Mouse (Mus musculus) midbrain, embryonic 16.5 days (tissue): ENCODE results near the gene Tctex1d1. TPM values are rescaled to one million over a fixed set of nuclear protein-coding genes. Genes with fewer than 3 reads are reported as not detected.

Experiments used
- ATAC-seq: fragments of 200-750 bp; cut with Nextera tagmentation; 2 replicates; pipeline ENCODE4 v1.8.0; 2017; ENCODE audit warnings: moderate TSS enrichment
- H3K27ac ChIP-seq: fragments of 300-500 bp; sonication (generic); 2 replicates; pipeline ENCODE4 v1.5.1; 2014; ENCODE audit warnings: mild to moderate bottlenecking, low read length, mixed read lengths
- H3K27me3 ChIP-seq: fragments of 300-500 bp; sonication (generic); 2 replicates; pipeline ENCODE4 v1.6.1; 2014; ENCODE audit warnings: low read depth, low read length, mixed read lengths; ENCODE audit not compliant: control insufficient read depth, insufficient read depth
- H3K36me3 ChIP-seq: fragments of 300-500 bp; sonication (generic); 2 replicates; pipeline ENCODE4 v1.6.1; 2014; ENCODE audit warnings: mild to moderate bottlenecking, low read length, moderate library complexity, mixed read lengths; ENCODE audit not compliant: control insufficient read depth, insufficient read depth
- H3K4me1 ChIP-seq: fragments of 300-500 bp; sonication (generic); 2 replicates; pipeline ENCODE4 v1.6.1; 2014; ENCODE audit warnings: mild to moderate bottlenecking, low read length, mixed read lengths; ENCODE audit not compliant: control insufficient read depth, insufficient read depth
- H3K4me2 ChIP-seq: fragments of 300-500 bp; sonication (generic); 2 replicates; pipeline ENCODE4 v1.6.1; 2014; ENCODE audit warnings: mild to moderate bottlenecking, low read length, mixed read lengths
- H3K4me3 ChIP-seq: fragments of 300-500 bp; sonication (generic); 2 replicates; pipeline ENCODE4 v1.5.1; 2014; ENCODE audit warnings: low read depth, mild to moderate bottlenecking, low read length, moderate library complexity, mixed read lengths
- H3K9ac ChIP-seq: fragments of 300-500 bp; sonication (generic); 2 replicates; pipeline ENCODE4 v1.6.1; 2014; ENCODE audit warnings: low read depth, low read length, mixed read lengths
- H3K9me3 ChIP-seq: fragments of 300-500 bp; sonication (generic); replicated peaks from 2 replicates; pipeline ENCODE4 v1.6.1; 2014; ENCODE audit warnings: mild to moderate bottlenecking, low read length, mixed read lengths; ENCODE audit not compliant: control insufficient read depth, poor library complexity, severe bottlenecking
- WGBS: fragments of 180-500 bp; shearing (Covaris S2); extraction: QIAGEN DNeasy Blood & Tissue Kit; methylation state at CpG from one replicate; pipeline ENCODE4 v1.1.7; 2014; 5-methylcytosine and 5-hydroxymethylcytosine counted together
- polyA plus RNA-seq: library from polyadenylated mRNA; unstranded; fragments of >200 nt; fragmentation: Nextera tagmentation; extraction: Ambion mirVana; gene quantifications from 2 replicates; pipeline ENCODE4 v1.2.1, GENCODE M21; 2015

The Tctex1d1 gene
- 1.8 and 2.4 TPM in 2 replicates for polyA plus RNA-seq

- Histone ChIP-seq H3K27ac (no peak within 1 kb of the TSS), H3K4me3 (peak within 1 kb of the TSS; percentile 34), H3K9me3 (no peaks in the 10 kb centered on the region), H3K27me3 (no peaks in the 10 kb centered on the region; the same call in 1 of the 2 replicates), H3K36me3 (no peaks in the 10 kb centered on the region), H3K9ac (peak within 1 kb of the TSS; percentile 54), H3K4me2 (peak within 1 kb of the TSS; percentile 73), H3K4me1 (peaks cover 9% of the 10 kb centered on the region)
- ATAC-seq: peak; percentile 78
- WGBS: 3% methylated on average over 13 of the region's 13 CpGs
Measured at GRCm38 (mm10) chr4:102978440-102978839, at the start of gene Tctex1d1. TSS of gene Tctex1d1 (plus strand) at chr4:102978606.

GRCm38 (mm10) chr4:102929491-102929890 is 48.9 kb upstream of the Tctex1d1 start:
- Histone ChIP-seq H3K4me1 (no peaks in the 10 kb centered on the region), H3K36me3 (peaks cover 9% of the 10 kb centered on the region; the same call in 1 of the 2 replicates), H3K27ac (no peak overlapping the region), H3K4me2 (no peak overlapping the region), H3K9me3 (no peaks in the 10 kb centered on the region), H3K27me3 (no peaks in the 10 kb centered on the region), H3K9ac (no peak overlapping the region), H3K4me3 (no peak overlapping the region)
- 22% methylated on average over 3 of the region's 4 CpGs for WGBS
- ATAC-seq: no peak

DNA sequence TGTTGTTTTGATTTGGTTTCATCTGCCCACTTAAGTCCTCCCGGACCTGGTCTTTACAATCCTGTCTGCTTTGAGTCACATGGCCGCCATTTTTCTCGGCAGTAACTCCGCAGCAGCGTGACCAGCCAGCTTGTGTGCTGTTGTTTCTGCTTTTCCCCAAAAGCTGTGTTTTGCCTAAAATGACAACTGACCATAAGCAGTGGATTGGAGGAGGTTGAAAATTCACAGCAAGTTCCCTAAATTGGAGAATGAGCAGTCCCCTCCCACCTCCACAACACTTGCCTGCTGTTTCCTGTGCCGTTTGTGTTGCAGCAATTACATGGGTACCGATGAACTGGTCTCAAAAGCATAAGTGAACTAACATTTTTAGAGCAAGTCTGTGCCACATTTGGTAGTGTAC is 47.7 kb upstream of the Tctex1d1 start:
- no peak for ATAC-seq
- no peak overlapping the region for H3K4me2 ChIP-seq
- peaks cover 12% of the 10 kb centered on the region; the same call in 1 of the 2 replicates for H3K36me3 ChIP-seq
- H3K27ac ChIP-seq: no peak overlapping the region
- no peaks in the 10 kb centered on the region for H3K4me1 ChIP-seq
- no peaks in the 10 kb centered on the region for H3K27me3 ChIP-seq
- 84% methylated on average over 7 of the region's 7 CpGs for WGBS
- no peak overlapping the region for H3K4me3 ChIP-seq
- H3K9me3 ChIP-seq: no peaks in the 10 kb centered on the region
- H3K9ac ChIP-seq: no peak overlapping the region

GRCm38 (mm10) chr4:102940266-102940665 is 38.1 kb upstream of the Tctex1d1 start:
- Histone ChIP-seq H3K27ac (no peak overlapping the region), H3K9ac (no peak overlapping the region), H3K4me3 (no peak overlapping the region), H3K4me2 (no peak overlapping the region), H3K4me1 (no peaks in the 10 kb centered on the region), H3K36me3 (peaks cover 11% of the 10 kb centered on the region; the same call in 1 of the 2 replicates), H3K9me3 (no peaks in the 10 kb centered on the region), H3K27me3 (no peaks in the 10 kb centered on the region)
- 81% methylated on average over 3 of the region's 3 CpGs for WGBS
- no peak for ATAC-seq

DNA sequence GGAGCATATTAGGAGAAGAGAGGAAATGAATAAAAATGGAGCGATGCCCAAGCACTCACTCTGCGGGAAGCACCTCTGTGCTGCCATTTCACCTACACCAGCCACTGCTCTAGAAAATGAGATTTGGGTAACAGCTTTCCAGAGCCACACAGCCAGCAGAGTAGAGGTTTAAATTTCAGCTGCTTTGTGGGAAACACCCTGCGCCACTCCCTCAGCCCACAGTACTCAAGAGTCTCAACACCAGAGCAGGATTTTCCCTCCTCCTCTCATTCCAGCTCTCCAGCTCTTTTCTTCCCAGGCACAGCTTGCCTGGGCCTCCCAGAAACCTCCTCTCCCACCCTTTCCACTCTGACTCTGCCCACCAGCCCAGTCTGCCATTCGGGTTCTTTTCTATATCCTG is 37.7 kb upstream of the Tctex1d1 start:
- ATAC-seq: no peak
- Histone ChIP-seq H3K4me3 (no peak overlapping the region), H3K4me1 (no peaks in the 10 kb centered on the region), H3K4me2 (no peak overlapping the region), H3K9me3 (no peaks in the 10 kb centered on the region), H3K9ac (no peak overlapping the region), H3K27ac (no peak overlapping the region), H3K36me3 (peaks cover 11% of the 10 kb centered on the region; the same call in 1 of the 2 replicates), H3K27me3 (no peaks in the 10 kb centered on the region)
- 92% methylated on average over 4 of the region's 4 CpGs for WGBS

- Histone ChIP-seq H3K4me3 (no peak overlapping the region), H3K4me2 (no peak overlapping the region), H3K36me3 (peaks cover 6% of the 10 kb centered on the region; the same call in 1 of the 2 replicates), H3K9ac (no peak overlapping the region), H3K4me1 (no peaks in the 10 kb centered on the region), H3K9me3 (no peaks in the 10 kb centered on the region), H3K27ac (no peak overlapping the region), H3K27me3 (no peaks in the 10 kb centered on the region)
- WGBS: 81% methylated on average over 6 of the region's 6 CpGs
- no peak for ATAC-seq
Measured at GRCm38 (mm10) chr4:102944325-102944724, 34.1 kb upstream of the Tctex1d1 start.

GRCm38 (mm10) chr4:102952476-102952875 is 25.9 kb upstream of the Tctex1d1 start:
- ATAC-seq: no peak
- no peaks in the 10 kb centered on the region for H3K27me3 ChIP-seq
- 77% methylated on average over 2 of the region's 2 CpGs for WGBS

GRCm38 (mm10) chr4:102955294-102955956 is 23.0 kb upstream of the Tctex1d1 start:
- WGBS: 70% methylated on average over 17 of the region's 17 CpGs
- no peaks in the 10 kb centered on the region for H3K9me3 ChIP-seq
- no peak overlapping the region for H3K27ac ChIP-seq
- no peak overlapping the region for H3K9ac ChIP-seq
- H3K4me2 ChIP-seq: no peak overlapping the region
- no peak overlapping the region for H3K4me3 ChIP-seq
- no peaks in the 10 kb centered on the region for H3K27me3 ChIP-seq
- no peaks in the 10 kb centered on the region for H3K4me1 ChIP-seq
- ATAC-seq: no peak
- H3K36me3 ChIP-seq: peaks cover 14% of the 10 kb centered on the region

More at GRCm38 (mm10) chr4:102952476-102952875, 25.9 kb upstream of the Tctex1d1 start:
- Histone ChIP-seq H3K4me2 (no peak overlapping the region), H3K9ac (no peak overlapping the region), H3K27ac (no peak overlapping the region), H3K4me3 (no peak overlapping the region), H3K36me3 (peaks cover 13% of the 10 kb centered on the region), H3K4me1 (no peaks in the 10 kb centered on the region), H3K9me3 (no peaks in the 10 kb centered on the region)

- H3K27ac ChIP-seq: no peak overlapping the region
- H3K9ac ChIP-seq: no peak overlapping the region
- 91% methylated on average over 5 of the region's 5 CpGs for WGBS
- H3K4me3 ChIP-seq: no peak overlapping the region
- no peak overlapping the region for H3K4me2 ChIP-seq
- H3K36me3 ChIP-seq: peaks cover 22% of the 10 kb centered on the region
- no peaks in the 10 kb centered on the region for H3K9me3 ChIP-seq
- ATAC-seq: no peak
- no peaks in the 10 kb centered on the region for H3K27me3 ChIP-seq
- no peaks in the 10 kb centered on the region for H3K4me1 ChIP-seq
Measured at GRCm38 (mm10) chr4:102959409-102959808, 19.0 kb upstream of the Tctex1d1 start.
